Mouse (Mus musculus) intestine, embryonic 16.5 days (tissue): ENCODE results near the gene Slc6a20b. TPM values are rescaled to one million over a fixed set of nuclear protein-coding genes. Genes with fewer than 3 reads are reported as not detected.

ENCODE experiments used
- ATAC-seq: fragments of 200-750 bp; cut with Nextera tagmentation; 2 replicates; pipeline ENCODE4 v1.8.0; 2017; ENCODE audit warnings: moderate TSS enrichment, moderate library complexity
- H3K27ac ChIP-seq: fragments of 300-500 bp; sonication (generic); 2 replicates; pipeline ENCODE4 v1.5.1; 2014; ENCODE audit warnings: mild to moderate bottlenecking, low read length
- H3K27me3 ChIP-seq: fragments of 300-500 bp; sonication (generic); replicated peaks from 2 replicates; pipeline ENCODE4 v1.6.1; 2014; ENCODE audit warnings: low read length, control low read depth, mixed read lengths; ENCODE audit not compliant: control insufficient read depth, insufficient read depth
- H3K36me3 ChIP-seq: fragments of 300-500 bp; sonication (generic); 2 replicates; pipeline ENCODE4 v1.6.1; 2014; ENCODE audit warnings: low read length, control low read depth; ENCODE audit not compliant: control insufficient read depth, insufficient read depth
- H3K4me1 ChIP-seq: fragments of 300-500 bp; sonication (generic); 2 replicates; pipeline ENCODE4 v1.6.1; 2014; ENCODE audit warnings: low read length, control low read depth, mixed read lengths; ENCODE audit not compliant: control insufficient read depth, insufficient read depth
- H3K4me2 ChIP-seq: fragments of 300-500 bp; sonication (generic); 2 replicates; pipeline ENCODE4 v1.6.1; 2014; ENCODE audit warnings: low read depth, low read length, control low read depth
- H3K4me3 ChIP-seq: fragments of 300-500 bp; sonication (generic); 2 replicates; pipeline ENCODE4 v1.5.1; 2014; ENCODE audit warnings: mild to moderate bottlenecking, low read length
- H3K9ac ChIP-seq: fragments of 300-500 bp; sonication (generic); 2 replicates; pipeline ENCODE4 v1.6.1; 2014; ENCODE audit warnings: low read depth, low read length
- H3K9me3 ChIP-seq: fragments of 300-500 bp; sonication (generic); 2 replicates; pipeline ENCODE4 v1.6.1; 2016; ENCODE audit warnings: low read length, control low read depth; ENCODE audit not compliant: control insufficient read depth
- WGBS: fragments of 180-500 bp; shearing (Covaris S2); extraction: QIAGEN DNeasy Blood & Tissue Kit; methylation state at CpG from one replicate; pipeline ENCODE4 v1.1.7; 2014; 5-methylcytosine and 5-hydroxymethylcytosine counted together
- polyA plus RNA-seq: library from polyadenylated mRNA; unstranded; fragments of >200 nt; fragmentation: Nextera tagmentation; extraction: Ambion mirVana; gene quantifications from 2 replicates; pipeline ENCODE4 v1.2.1, GENCODE M21; 2015

Gene Slc6a20b
- polyA plus RNA-seq, 1 experiment from 2014 or later = 0.57 TPM

DNA sequence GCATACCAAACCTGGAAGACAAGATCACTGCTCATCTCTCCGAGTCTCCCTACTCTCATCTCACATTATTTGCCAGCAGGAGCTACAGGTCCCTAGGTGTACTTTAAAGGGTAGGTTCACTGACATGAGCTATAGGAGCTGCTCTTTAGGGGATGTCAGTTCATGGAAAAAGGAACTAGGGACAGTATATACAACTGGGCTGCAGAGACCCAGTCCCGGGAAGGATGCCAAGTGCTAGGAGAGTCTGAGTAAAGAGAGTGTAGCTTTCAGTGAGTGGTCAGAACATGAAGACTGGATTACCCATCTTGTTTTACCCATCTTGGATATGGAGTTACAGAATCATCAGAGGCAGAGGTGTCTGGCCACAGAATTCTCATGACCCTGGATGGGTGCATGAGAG, 35.0 kb downstream of the Slc6a20b start:
- H3K4me2 ChIP-seq = no peak overlapping the region
- no peak overlapping the region for H3K9ac ChIP-seq
- H3K36me3 ChIP-seq = peaks cover 5% of the 10 kb centered on the region
- ATAC-seq = no peak
- no peaks in the 10 kb centered on the region for H3K9me3 ChIP-seq
- H3K4me3 ChIP-seq = no peak overlapping the region
- H3K27ac ChIP-seq = no peak overlapping the region
- H3K27me3 ChIP-seq = no peaks in the 10 kb centered on the region
- WGBS = 97% methylated on average over 2 of the region's 2 CpGs
- H3K4me1 ChIP-seq = no peaks in the 10 kb centered on the region

DNA sequence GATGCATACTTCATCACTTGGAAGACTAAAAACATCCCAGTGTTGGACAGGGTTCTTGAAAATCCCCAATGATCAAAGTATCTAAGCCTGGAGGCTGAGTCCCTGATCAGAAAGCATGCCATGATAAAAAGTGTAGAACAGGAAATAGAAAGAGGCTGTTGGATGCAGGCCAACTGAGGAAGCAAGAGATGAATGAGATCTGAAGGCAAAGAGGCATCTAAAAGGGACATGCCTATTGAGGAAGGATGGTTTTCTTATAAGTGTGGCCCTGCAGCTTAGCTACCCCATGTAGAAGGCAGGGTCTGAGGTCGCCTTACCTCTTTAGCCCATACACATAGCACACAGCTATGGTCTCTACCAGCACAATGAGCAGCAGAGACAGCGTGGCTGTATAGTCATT, 35.5 kb downstream of the Slc6a20b start:
- Histone ChIP-seq H3K9me3 (no peaks in the 10 kb centered on the region), H3K4me2 (no peak overlapping the region), H3K27ac (no peak overlapping the region), H3K27me3 (no peaks in the 10 kb centered on the region), H3K4me3 (no peak overlapping the region), H3K9ac (no peak overlapping the region), H3K4me1 (no peaks in the 10 kb centered on the region), H3K36me3 (peaks cover 5% of the 10 kb centered on the region)
- ATAC-seq = no peak
- WGBS = 94% methylated on average over 2 of the region's 2 CpGs

DNA sequence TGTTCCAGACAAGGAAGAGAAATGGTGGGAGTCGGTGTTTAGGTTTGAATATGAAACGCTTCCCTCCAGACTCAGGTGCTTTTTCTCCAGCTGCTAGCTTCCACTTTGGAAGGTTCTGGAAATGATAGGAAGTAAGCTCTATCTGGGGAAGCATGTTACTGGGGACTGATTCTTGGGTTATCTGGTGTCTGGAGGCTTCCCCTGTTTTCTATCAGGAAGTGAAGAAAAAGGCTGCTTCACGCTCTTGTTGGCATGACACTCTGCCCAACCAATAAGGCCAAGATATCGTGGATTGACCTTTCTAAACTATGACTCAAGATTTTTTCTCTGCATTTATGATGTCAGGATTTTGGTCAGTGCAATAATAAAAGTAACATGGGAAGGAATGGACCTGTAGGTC, 37.2 kb downstream of the Slc6a20b start:
- Histone ChIP-seq H3K4me2 (no peak overlapping the region), H3K4me1 (no peaks in the 10 kb centered on the region), H3K4me3 (no peak overlapping the region), H3K27ac (no peak overlapping the region), H3K27me3 (no peaks in the 10 kb centered on the region), H3K9ac (no peak overlapping the region), H3K9me3 (no peaks in the 10 kb centered on the region), H3K36me3 (peaks cover 9% of the 10 kb centered on the region)
- no peak for ATAC-seq
- 88% methylated on average over 4 of the region's 4 CpGs for WGBS

DNA sequence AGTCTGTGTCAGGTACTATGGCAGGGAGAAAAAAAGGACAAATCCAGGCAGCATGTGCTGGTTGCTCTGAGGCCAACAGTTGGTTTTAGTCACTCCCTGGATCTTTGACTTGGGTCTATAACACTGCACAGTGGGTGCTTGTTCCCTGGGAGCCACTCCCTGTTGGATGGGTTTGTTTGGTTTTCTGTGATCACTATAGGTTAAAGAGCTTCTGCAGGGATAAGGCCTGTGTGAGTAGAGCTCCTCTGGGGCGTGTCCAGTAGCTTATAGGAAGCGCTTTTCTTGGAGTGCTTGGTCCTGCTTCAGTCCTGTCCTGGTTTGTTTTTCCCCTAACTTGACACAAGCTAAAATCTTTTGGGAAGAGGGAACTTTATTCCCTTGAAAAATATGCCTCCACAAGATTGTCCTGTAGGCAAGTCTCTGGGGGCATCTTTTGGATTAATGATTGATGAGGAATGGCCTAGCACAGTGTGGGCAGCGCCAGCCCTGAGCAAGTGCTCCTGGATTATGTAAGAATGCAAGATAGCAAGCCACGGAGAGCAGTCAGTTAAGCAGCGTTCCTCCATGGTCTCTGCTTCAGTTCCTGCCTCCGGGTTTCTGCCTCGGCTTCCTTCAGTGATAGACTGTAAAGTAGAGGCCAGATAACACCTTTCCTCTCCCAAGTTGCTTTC, 43.0 kb downstream of the Slc6a20b start:
- Histone ChIP-seq H3K4me3 (no peak overlapping the region), H3K27ac (peak overlapping the region; percentile 57; the same call in 1 of the 2 replicates), H3K4me1 (peaks cover 8% of the 10 kb centered on the region; the same call in 1 of the 2 replicates), H3K4me2 (no peak overlapping the region), H3K9me3 (no peaks in the 10 kb centered on the region), H3K36me3 (peaks cover 4% of the 10 kb centered on the region; the same call in 1 of the 2 replicates), H3K9ac (no peak overlapping the region), H3K27me3 (no peaks in the 10 kb centered on the region)
- WGBS = 52% methylated on average over 7 of the region's 7 CpGs
- peak; percentile 99 for ATAC-seq

DNA sequence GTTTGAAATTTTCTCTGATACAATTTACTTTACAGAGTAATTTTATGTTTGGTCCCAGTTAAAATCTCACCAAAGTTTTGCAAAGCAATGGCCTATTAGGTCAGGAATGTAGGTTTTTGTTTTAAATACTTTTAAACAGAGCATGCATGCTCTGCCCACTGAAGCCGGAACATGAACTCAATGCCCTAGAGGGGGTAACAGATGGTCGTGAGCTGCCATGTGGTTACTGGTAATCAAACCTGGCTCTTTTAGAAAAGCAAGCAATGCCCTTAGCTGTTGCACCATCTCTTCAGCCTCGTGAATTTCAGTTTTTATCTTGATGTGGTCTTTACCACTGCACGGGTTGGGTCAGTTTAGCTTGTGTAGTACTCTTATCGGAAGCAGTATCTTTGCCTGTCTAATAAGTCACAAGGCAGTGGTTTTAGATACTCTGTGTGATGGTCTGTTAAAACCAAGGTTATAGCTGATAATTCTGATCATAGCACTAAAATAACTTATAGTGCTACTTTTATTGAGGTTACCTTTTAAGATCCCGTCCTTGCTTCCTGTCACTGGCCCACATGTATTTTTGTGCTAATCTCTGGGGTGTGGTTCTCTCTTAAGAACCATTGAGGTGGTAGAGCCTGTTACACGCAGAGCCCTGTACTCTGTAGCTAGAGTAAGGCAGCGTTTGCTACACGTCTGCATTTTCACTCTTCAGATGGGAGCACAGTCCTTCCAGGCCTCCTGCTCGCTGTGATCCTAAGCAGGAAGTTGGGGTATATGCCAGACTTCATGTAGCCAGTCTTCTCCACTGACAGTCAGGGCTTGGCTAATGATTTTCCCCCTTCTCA, 54.8 kb downstream of the Slc6a20b start:
- Histone ChIP-seq H3K9me3 (no peaks in the 10 kb centered on the region), H3K27ac (no peak overlapping the region), H3K27me3 (no peaks in the 10 kb centered on the region), H3K4me2 (no peak overlapping the region), H3K36me3 (no peaks in the 10 kb centered on the region; the same call in 1 of the 2 replicates), H3K4me1 (no peaks in the 10 kb centered on the region), H3K4me3 (no peak overlapping the region), H3K9ac (no peak overlapping the region)
- ATAC-seq = peak; percentile 91
- 69% methylated on average over 10 of the region's 10 CpGs for WGBS

DNA sequence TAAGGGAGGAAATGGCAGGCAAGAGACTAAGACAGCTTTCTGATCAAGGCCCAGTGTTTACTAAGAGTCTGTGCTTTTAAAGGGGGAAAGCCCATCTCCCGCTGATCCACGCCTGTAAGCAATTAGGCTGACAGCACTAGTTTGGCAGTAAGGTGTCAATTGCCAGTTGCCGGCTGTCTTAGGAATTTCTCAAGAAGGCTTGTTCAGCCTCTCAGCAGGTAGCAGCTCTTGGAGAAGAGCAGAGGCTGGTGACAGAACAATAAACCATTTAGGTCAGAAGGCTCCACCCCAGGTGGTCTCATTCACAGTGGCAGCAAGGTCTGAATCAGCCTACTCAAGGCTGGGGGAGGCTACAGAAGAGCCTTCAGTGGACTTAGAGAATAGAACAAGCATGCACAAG, 77.8 kb downstream of the Slc6a20b start:
- no peak overlapping the region for H3K4me3 ChIP-seq
- no peak overlapping the region for H3K27ac ChIP-seq
- H3K4me1 ChIP-seq = no peaks in the 10 kb centered on the region
- H3K27me3 ChIP-seq = no peaks in the 10 kb centered on the region
- WGBS = 45% methylated on average over 3 of the region's 3 CpGs
- no peak for ATAC-seq
- no peak overlapping the region for H3K9ac ChIP-seq
- H3K4me2 ChIP-seq = no peak overlapping the region
- peaks cover 8% of the 10 kb centered on the region for H3K36me3 ChIP-seq
- H3K9me3 ChIP-seq = no peaks in the 10 kb centered on the region

Other genes starting within 250 kb of the Slc6a20b start
- gene Limd1, start 153.9 kb downstream of the Slc6a20b start, polyA plus RNA-seq = 51.5 and 55.7 TPM in 2 replicates
- 74.4 and 87.4 TPM in 2 replicates for gene Sacm1l, start 102.8 kb downstream of the Slc6a20b start, polyA plus RNA-seq
- gene Ccr9, start 45.9 kb upstream of the Slc6a20b start, polyA plus RNA-seq = 0.70 and 1.4 TPM in 2 replicates
- gene Slc6a20a, start 46.3 kb upstream of the Slc6a20b start, polyA plus RNA-seq = 32.5 and 39.9 TPM in 2 replicates
- 33.5 and 36.7 TPM in 2 replicates for gene Lztfl1, start 85.1 kb upstream of the Slc6a20b start, polyA plus RNA-seq
- gene Cxcr6, start 173.9 kb upstream of the Slc6a20b start, polyA plus RNA-seq = 1.8 and 2.0 TPM in 2 replicates
- 8.5 and 11.4 TPM in 2 replicates for gene Fyco1, start 219.3 kb upstream of the Slc6a20b start, polyA plus RNA-seq
- 0.02 TPM in 1 of 2 replicates, not detected in the other for gene Xcr1, start 229.5 kb upstream of the Slc6a20b start, polyA plus RNA-seq